Mouse (Mus musculus): ENCODE measurements around the gene Arhgap44. TPM values are rescaled to one million over a fixed set of nuclear protein-coding genes. Genes with fewer than 3 reads are reported as not detected.
A peak's percentile ranks its signal among the peaks of the same experiment; 100 is the strongest.

Arhgap44 gene
- polyA plus RNA-seq, 1 experiment from 2014 or later = 6.3 TPM

GRCm38 (mm10) chr11:64968939-64969342 lies 193.8 kb downstream of the Arhgap44 start:
- Histone ChIP-seq H3K9ac (ENCODE audit: low read depth, low read length) (no peak overlapping the region), H3K4me3 (replicated peaks; ENCODE audit: low read depth, low read length) (no peak overlapping the region), H3K4me1 (replicated peaks; ENCODE audit: insufficient read depth, low read length) (no peaks in the 10 kb centered on the region), H3K27ac (no peak overlapping the region), H3K9me3 (replicated peaks; ENCODE audit: low read length) (no peaks in the 10 kb centered on the region), H3K27me3 (ENCODE audit: insufficient read depth, low read length) (no peaks in the 10 kb centered on the region), H3K4me2 (ENCODE audit: low read length) (no peak overlapping the region), H3K36me3 (ENCODE audit: insufficient read depth, low read length) (no peaks in the 10 kb centered on the region)
- no peak for DNase-seq (ENCODE audit: low spot score)
- WGBS = 52% methylated on average over 4 of the region's 4 CpGs
- TF ChIP-seq CTCF (IDR thresholded peaks at IDR 0.05; ENCODE audit: low read depth) = no peak
- ATAC-seq (replicated peaks; ENCODE audit: low FRiP score, low read depth) = no peak

GRCm38 (mm10) chr11:64968507-64968906 lies 194.3 kb downstream of the Arhgap44 start:
- Histone ChIP-seq H3K4me1 (replicated peaks; ENCODE audit: insufficient read depth, low read length) (no peaks in the 10 kb centered on the region), H3K36me3 (ENCODE audit: insufficient read depth, low read length) (no peaks in the 10 kb centered on the region), H3K9ac (ENCODE audit: low read depth, low read length) (no peak overlapping the region), H3K27ac (no peak overlapping the region), H3K4me2 (ENCODE audit: low read length) (no peak overlapping the region), H3K27me3 (ENCODE audit: insufficient read depth, low read length) (no peaks in the 10 kb centered on the region), H3K4me3 (replicated peaks; ENCODE audit: low read depth, low read length) (no peak overlapping the region), H3K9me3 (replicated peaks; ENCODE audit: low read length) (no peaks in the 10 kb centered on the region)
- DNase-seq (ENCODE audit: low spot score) = peak; percentile 90
- TF ChIP-seq CTCF (IDR thresholded peaks at IDR 0.05; ENCODE audit: low read depth) = peak; percentile 91
- peak; percentile 74; the same call in 1 of the 2 replicates for ATAC-seq (replicated peaks; ENCODE audit: low FRiP score, low read depth)
- 8% methylated on average over 3 of the region's 3 CpGs for WGBS

DNA sequence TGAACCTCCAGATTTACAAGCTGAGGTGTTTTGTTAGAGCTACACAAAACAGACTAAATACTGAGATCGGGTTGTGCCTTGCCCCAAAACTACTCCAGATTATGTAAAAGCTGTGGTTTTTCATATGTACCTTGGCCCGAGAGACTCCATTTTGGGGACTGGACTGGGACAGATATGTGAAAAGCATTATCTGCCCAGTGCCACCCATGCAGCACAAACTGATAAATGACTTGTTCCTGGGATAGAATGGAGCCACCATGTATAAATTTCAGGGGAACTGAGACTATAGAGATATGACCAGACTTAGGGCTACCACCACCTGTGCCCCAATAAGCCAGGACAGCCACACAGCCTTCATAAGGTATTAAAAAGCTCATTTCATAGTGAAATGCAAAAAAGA lies 200.1 kb downstream of the Arhgap44 start:
- H3K9ac ChIP-seq (ENCODE audit: low read depth, low read length) = no peak overlapping the region
- H3K36me3 ChIP-seq (ENCODE audit: insufficient read depth, low read length) = no peaks in the 10 kb centered on the region
- no peaks in the 10 kb centered on the region for H3K9me3 ChIP-seq (replicated peaks; ENCODE audit: low read length)
- H3K27me3 ChIP-seq (ENCODE audit: insufficient read depth, low read length) = no peaks in the 10 kb centered on the region
- H3K27ac ChIP-seq = no peak overlapping the region
- WGBS = 83% methylated on average over 2 of the region's 2 CpGs
- H3K4me1 ChIP-seq (replicated peaks; ENCODE audit: insufficient read depth, low read length) = no peaks in the 10 kb centered on the region; the same call in 1 of the 2 replicates
- DNase-seq (ENCODE audit: low spot score) (no peak), ATAC-seq (replicated peaks; ENCODE audit: low FRiP score, low read depth) (no peak)
- TF ChIP-seq CTCF (IDR thresholded peaks at IDR 0.05; ENCODE audit: low read depth) = no peak
- H3K4me3 ChIP-seq (replicated peaks; ENCODE audit: low read depth, low read length) = no peak overlapping the region
- no peak overlapping the region for H3K4me2 ChIP-seq (ENCODE audit: low read length)

GRCm38 (mm10) chr11:64956962-64957729 lies 205.6 kb downstream of the Arhgap44 start:
- peak; percentile 76 for DNase-seq (ENCODE audit: low spot score)
- Histone ChIP-seq H3K9me3 (replicated peaks; ENCODE audit: low read length) (no peaks in the 10 kb centered on the region), H3K4me3 (replicated peaks; ENCODE audit: low read depth, low read length) (no peak overlapping the region; the same call in 1 of the 2 replicates), H3K27ac (no peak overlapping the region), H3K4me1 (replicated peaks; ENCODE audit: insufficient read depth, low read length) (no peaks in the 10 kb centered on the region; the same call in 1 of the 2 replicates), H3K9ac (ENCODE audit: low read depth, low read length) (no peak overlapping the region), H3K27me3 (ENCODE audit: insufficient read depth, low read length) (no peaks in the 10 kb centered on the region), H3K36me3 (ENCODE audit: insufficient read depth, low read length) (no peaks in the 10 kb centered on the region), H3K4me2 (ENCODE audit: low read length) (peak overlapping the region; percentile 47)
- no peak for TF ChIP-seq CTCF (IDR thresholded peaks at IDR 0.05; ENCODE audit: low read depth)
- WGBS = 4% methylated on average over 16 of the region's 16 CpGs
- ATAC-seq (replicated peaks; ENCODE audit: low FRiP score, low read depth) = peak; percentile 79; the same call in 1 of the 2 replicates

Small RNA genes lying within 50 kb of the gene (microRNA-seq; reads per million reads assigned to microRNA genes)
- gene Gm25991 = not detected

Other genes starting within 250 kb of the Arhgap44 start
- gene Elac2, start 183.9 kb downstream of the Arhgap44 start, polyA plus RNA-seq (2015; fragmentation: Nextera tagmentation; extraction: Ambion mirVana) = 19.5 and 21.4 TPM in 2 replicates
- not detected in 2 replicates for gene 1700086D15Rik, start 3.1 kb downstream of the Arhgap44 start, polyA plus RNA-seq (2015; fragmentation: Nextera tagmentation; extraction: Ambion mirVana)
- 3.3 and 3.7 TPM in 2 replicates for gene Myocd, start 107.0 kb upstream of the Arhgap44 start, polyA plus RNA-seq (2015; fragmentation: Nextera tagmentation; extraction: Ambion mirVana)

All from kidney, postnatal 0 days (tissue).